Mouse (Mus musculus): ENCODE results near the gene Vps72.
A peak's percentile ranks its signal among the peaks of the same experiment; 100 is the strongest.
"Not testable (repeated sequence)": the region's sequence is repeated elsewhere in the genome, so short reads cannot be mapped to it uniquely, and the experiment has no call there.

Gene Vps72

GRCm38 (mm10) chr3:95110911-95111726, at the start of gene Vps72:
TSS of gene Vps72 (plus strand) at chr3:95111022.
- peak; percentile 92 to 93 for DNase-seq

DNA sequence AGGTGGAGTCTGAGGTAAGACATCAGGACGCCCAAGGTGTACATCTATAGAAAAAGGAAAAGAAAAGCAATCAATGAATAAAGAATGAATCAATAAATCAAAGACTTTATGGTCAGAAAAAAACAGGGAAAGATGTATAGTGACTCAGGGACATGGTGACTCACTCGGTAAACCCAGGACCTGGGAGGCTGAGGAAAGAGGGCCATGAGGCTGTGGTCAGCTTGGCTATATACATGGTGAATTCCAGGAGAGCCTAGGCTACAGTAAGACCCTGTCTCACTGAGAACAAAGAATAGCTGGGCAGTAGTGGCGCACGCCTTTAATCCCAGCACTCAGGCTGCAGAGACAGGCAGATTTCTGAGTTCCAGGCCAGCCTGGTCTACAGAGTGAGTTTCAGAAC, 47.1 kb upstream of the Vps72 start:
- DNase-seq, result no peak

DNA sequence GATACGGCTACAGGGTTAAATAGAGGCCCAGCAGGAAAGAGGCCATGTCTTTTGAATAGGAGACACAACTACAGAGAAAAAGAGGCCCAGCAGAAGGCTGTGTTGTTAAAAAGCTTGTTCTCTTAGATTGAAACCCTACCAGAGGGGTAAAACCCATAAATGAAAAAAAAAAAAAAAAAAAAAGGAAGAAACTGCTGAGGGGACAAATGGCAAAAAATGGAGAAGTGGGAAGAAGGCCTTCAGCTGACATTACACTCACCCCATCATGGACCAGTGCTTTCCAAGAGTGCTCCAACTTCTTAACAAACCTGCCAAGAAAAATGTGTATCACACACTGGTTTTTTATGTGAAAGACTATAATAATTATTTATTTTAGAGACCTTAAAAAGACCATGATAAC, 45.3 kb upstream of the Vps72 start:
- DNase-seq, result no peak

DNA sequence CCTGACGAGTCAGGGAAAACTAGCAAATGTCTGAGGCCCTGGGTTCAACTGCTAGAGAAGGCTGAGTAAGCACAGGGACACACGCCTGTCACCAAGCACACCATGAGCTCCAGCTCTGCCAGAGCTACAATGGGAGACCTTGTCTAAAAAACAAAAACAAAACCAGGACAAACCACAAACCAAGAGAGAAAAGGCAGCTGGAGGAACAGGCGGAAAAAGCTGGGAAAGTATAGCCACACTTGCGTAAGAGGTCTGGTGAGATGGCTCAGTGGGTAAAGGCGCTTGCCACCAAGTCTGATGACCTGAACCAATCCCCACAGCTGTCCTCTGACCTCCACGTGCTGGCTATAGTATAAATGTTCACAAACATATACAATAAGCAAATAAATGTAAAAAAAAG, 44.7 kb upstream of the Vps72 start:
- no peak for DNase-seq

DNA sequence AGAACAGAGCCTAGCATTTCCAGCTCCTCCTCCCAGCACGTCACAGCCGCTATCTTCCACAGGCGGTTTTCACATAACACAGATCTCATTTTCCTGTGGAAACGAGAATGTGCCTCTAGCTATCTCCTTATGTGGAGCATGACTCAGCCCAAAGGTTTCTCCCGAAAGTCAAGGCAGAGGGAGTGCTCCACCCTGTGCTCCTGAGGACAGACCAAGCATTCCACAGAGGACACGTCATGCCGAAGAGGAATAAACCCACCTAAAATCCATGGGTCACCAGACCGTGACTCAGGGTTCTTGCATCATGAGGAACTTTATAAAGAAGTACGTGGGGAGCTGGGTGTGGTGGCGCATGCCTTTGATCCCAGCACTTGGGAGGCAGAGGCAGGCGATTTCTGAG, 44.3 kb upstream of the Vps72 start:
- DNase-seq, result no peak

GRCm38 (mm10) chr3:95071606-95072005, 39.2 kb upstream of the Vps72 start:
- peak in 1 of 2 experiments; percentile 16 for DNase-seq

DNA sequence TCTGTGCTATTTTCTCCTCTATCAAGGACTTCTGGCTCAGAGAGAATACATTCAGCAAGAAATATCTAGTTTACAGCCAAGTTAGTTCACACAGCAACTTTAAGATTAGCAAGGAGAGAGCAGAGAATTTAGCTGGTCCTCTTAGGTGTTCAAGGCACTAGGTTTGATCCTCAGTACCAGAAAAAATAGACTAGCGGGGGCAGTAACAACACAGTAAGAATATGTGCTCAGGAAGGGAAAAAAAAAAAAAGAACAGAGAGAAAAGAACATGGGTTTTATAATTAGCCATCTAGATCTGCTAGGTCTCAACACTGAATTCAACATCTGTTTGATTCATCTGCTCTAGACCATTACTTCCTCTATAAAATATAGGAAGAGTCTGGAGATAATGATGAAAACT, 22.8 kb upstream of the Vps72 start:
- no peak for DNase-seq

GRCm38 (mm10) chr3:95100854-95101253, 10.0 kb upstream of the Vps72 start:
- DNase-seq, result no peak

DNA sequence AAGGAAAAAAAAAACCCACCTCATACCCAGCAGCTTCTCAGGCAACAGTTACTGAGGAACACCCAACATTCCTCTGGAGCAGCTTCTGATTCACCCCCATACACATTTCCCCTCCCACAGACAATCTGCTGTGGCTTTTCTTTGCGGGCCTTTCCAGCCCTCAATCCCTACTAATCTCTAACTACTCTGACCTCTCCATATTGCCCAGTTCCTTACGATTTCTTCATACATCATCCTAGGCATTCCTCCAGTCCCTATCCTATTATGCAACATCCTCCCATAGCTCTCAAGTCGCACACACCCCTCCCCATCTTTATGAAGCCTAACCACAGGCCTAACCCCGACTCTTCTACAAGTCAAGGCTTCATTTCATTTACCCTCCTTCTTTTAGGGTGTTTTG, 5.7 kb upstream of the Vps72 start:
- no peak for DNase-seq

GRCm38 (mm10) chr3:95105586-95106337, 5.1 kb upstream of the Vps72 start:
- no peak for DNase-seq

DNA sequence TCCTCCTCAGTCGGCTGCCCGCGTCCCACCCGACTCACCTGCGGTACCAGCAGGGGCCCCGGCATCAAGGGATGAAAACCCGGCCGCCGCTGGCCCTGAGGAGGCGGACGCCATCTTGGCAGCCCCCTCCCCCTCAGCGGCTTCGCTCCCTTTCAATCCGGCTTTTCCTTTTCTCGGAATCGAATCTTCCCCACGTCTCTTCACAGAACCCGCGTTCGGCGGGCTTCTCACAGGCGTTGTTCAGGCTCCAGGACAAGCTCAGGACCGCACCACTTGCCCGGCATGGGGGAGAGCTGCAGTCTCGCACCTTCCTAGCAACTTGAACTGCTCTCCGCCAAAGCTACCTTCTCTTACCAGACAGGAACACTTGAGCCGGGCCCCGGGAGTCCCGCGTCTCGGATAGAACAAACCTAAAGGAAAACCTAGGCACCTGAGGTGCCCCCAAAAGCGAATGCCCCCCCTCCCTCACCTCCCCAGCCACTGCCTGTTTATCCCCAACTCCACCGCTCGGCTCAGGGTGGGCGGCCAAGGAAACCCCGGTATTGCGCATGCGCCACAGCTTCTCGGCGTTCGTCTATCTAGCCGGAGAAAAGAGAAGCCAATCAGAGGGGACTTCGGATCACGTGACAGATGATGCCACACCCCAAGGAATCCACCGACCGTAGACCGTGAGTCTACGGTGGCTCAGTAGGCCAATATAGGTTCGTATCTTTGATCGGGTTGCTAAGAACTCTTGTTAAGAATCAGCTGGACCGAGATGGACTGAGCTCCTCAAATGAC, 4.3 kb upstream of the Vps72 start, which contains the start of gene Pip5k1a:
Gene Pip5k1a (minus strand): TSS at position 593 of the 780 bp plus-strand sequence.
- peak; percentile 97 to 98 for DNase-seq

- DNase-seq, result not testable (repeated sequence)
Observed at GRCm38 (mm10) chr3:95107308-95107707, 3.5 kb upstream of the Vps72 start.

- DNase-seq, result peak in 1 of 2 experiments; percentile 44
Observed at GRCm38 (mm10) chr3:95107898-95108297, 2.9 kb upstream of the Vps72 start.

- no peak for DNase-seq
Observed at GRCm38 (mm10) chr3:95112760-95113159, 1.9 kb downstream of the Vps72 start.

GRCm38 (mm10) chr3:95117751-95118150, 6.9 kb downstream of the Vps72 start:
- no peak for DNase-seq

DNA sequence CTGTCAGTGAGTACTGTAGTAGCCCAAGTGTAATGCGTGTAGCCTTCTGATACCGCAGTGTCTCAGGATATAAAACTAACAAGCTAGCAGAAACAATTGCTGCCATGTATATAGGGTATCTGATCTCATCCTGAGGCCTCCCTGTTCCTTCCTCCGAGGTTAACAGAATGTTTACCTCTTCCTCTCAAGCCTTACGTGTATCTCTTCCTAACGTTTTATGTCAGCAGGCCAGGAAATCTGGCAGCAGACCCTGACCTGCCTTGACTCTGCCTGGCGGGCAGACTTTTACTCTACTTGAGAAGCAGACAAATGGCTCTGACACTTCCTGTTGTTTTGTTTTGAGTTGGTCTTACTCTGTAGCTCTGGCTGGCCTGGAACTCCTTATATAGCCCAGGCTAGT, 10.8 kb downstream of the Vps72 start:
- no peak for DNase-seq

- peak in 1 of 2 experiments; percentile 33 for DNase-seq
Observed at GRCm38 (mm10) chr3:95124246-95124645, 13.4 kb downstream of the Vps72 start, which contains the start of gene Tmod4. TSS of gene Tmod4 (plus strand) at chr3:95124476.

- DNase-seq, result peak in 1 of 2 experiments; percentile 64
Observed at GRCm38 (mm10) chr3:95124972-95125371, 14.2 kb downstream of the Vps72 start.

DNA sequence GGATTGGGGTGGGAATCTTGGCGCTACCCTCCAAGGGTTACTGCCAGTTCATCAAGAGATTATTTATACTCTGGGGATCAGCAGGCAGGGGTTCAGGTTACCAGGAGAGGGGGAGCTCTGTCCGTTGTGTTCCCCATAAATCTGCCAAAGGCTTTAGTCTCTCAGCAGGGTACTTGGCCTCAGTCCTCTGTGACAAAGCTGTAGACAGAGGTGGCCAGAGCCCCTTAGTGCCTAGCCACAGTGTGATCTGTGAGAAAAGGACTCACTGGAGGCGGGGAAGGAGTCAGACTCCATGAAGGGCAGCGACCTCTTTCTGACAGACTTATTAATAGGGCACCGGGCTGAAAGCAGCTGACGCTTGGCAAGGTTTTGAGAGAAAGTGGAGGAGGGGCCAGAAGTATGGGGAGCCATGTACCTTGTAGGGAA, 18.4 kb downstream of the Vps72 start:
- DNase-seq, result peak; percentile 82 to 83

DNA sequence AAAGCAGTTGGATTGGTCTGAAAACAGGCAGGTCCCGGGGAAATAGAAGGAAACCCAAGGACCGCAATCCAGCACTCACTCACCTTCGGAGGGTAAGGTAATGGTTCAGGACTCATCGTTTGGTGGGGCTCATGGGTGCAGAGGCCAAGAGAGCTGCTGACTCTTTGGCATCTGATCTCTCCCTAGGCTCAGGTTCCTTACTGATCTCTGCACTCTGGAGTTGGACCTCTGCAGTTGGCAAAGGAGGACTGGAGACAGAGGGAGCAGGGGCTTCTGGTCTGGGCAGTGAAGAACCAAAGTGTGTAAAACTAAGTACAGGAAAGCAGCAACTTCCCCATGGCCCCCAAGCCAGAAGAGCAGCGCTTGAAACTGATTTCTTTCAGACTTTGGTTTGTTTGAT, 19.3 kb downstream of the Vps72 start:
- peak; percentile 50 to 56 for DNase-seq

GRCm38 (mm10) chr3:95132389-95132788, 21.6 kb downstream of the Vps72 start:
- DNase-seq, result not testable (repeated sequence)

DNA sequence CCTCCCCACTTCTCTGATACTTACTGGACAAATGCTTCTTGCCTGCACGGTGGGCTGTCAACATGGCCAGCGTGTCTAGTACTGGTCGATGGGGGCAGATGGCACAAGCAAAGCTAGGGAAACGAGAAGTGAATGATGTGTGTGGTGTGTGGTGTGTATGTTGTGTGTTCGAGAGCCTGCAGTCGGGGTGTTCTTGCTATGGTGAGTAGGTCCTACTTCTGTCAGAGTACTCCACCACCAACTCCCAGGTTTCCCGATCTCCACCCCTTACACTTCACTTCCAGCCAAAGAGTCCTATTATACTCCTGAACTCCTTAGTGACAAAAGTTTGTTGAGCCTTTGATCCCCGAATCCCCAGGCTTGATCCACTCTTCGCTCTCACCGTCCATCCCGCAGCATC, 22.4 kb downstream of the Vps72 start:
- DNase-seq, result no peak

DNA sequence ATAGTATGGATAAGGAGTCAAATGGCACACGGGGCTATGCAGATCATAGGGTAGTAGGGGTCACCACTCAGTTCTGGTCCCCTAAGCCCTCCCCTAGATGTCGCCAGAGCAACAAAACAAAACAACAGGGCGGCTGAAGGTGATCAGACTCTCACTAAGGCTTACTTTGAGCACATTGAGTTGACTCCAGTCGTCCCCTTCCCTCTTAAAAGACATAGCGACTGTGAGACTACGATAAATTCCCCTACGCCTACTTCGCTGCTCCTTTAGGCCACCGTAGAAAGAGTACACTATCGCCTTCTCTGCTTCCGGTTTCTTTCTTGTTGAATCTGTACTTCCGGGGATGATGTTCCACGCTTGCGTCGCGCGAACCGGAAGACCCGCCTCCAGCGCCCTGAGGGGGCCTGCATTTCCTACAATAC, 22.9 kb downstream of the Vps72 start, which contains the start of the genes Scnm1 and Lysmd1:
Gene Scnm1 (minus strand): TSS at position 332 of the 422 bp plus-strand sequence.
Gene Lysmd1 (plus strand): TSS at position 409 of the 422 bp plus-strand sequence.
- peak; percentile 92 to 96 for DNase-seq
